Mouse (Mus musculus): ENCODE measurements around the gene Ank3. TPM values are rescaled to one million over a fixed set of nuclear protein-coding genes. Genes with fewer than 3 reads are reported as not detected.

Ank3 gene
- total RNA-seq, 2 experiments from 2014 or later, result 0.77 TPM; not detected in 1

GRCm38 (mm10) chr10:69981386-69982097, 583.0 kb downstream of the Ank3 start:
- no peak for ATAC-seq (replicated peaks; ENCODE audit: low FRiP score, poor library complexity, severe bottlenecking)

GRCm38 (mm10) chr10:69982701-69983100, 584.1 kb downstream of the Ank3 start:
- no peak for ATAC-seq (replicated peaks; ENCODE audit: low FRiP score, poor library complexity, severe bottlenecking)

- ATAC-seq (replicated peaks; ENCODE audit: low FRiP score, poor library complexity, severe bottlenecking), result no peak
Observed at GRCm38 (mm10) chr10:69987496-69987895, 588.9 kb downstream of the Ank3 start.

GRCm38 (mm10) chr10:69997082-69997481, 598.5 kb downstream of the Ank3 start:
- ATAC-seq (replicated peaks; ENCODE audit: low FRiP score, poor library complexity, severe bottlenecking), result no peak

- ATAC-seq (replicated peaks; ENCODE audit: low FRiP score, poor library complexity, severe bottlenecking), result no peak
Observed at GRCm38 (mm10) chr10:70004058-70004457, 605.5 kb downstream of the Ank3 start.

GRCm38 (mm10) chr10:70004831-70005230, 606.3 kb downstream of the Ank3 start:
- ATAC-seq (replicated peaks; ENCODE audit: low FRiP score, poor library complexity, severe bottlenecking), result no peak

GRCm38 (mm10) chr10:70006380-70006779, 607.8 kb downstream of the Ank3 start:
- ATAC-seq (replicated peaks; ENCODE audit: low FRiP score, poor library complexity, severe bottlenecking), result no peak

- no peak for ATAC-seq (replicated peaks; ENCODE audit: low FRiP score, poor library complexity, severe bottlenecking)
Observed at GRCm38 (mm10) chr10:70011738-70012137, 613.2 kb downstream of the Ank3 start.

GRCm38 (mm10) chr10:70013931-70014330, 615.4 kb downstream of the Ank3 start:
- ATAC-seq (replicated peaks; ENCODE audit: low FRiP score, poor library complexity, severe bottlenecking), result no peak

GRCm38 (mm10) chr10:70015201-70015600, 616.6 kb downstream of the Ank3 start:
- ATAC-seq (replicated peaks; ENCODE audit: low FRiP score, poor library complexity, severe bottlenecking), result no peak

- ATAC-seq (replicated peaks; ENCODE audit: low FRiP score, poor library complexity, severe bottlenecking), result no peak
Observed at GRCm38 (mm10) chr10:70018691-70019090, 620.1 kb downstream of the Ank3 start.

- ATAC-seq (replicated peaks; ENCODE audit: low FRiP score, poor library complexity, severe bottlenecking), result no peak
Observed at GRCm38 (mm10) chr10:70021667-70022066, 623.1 kb downstream of the Ank3 start.

- no peak for ATAC-seq (replicated peaks; ENCODE audit: low FRiP score, poor library complexity, severe bottlenecking)
Observed at GRCm38 (mm10) chr10:70022596-70022995, 624.0 kb downstream of the Ank3 start.

- no peak for ATAC-seq (replicated peaks; ENCODE audit: low FRiP score, poor library complexity, severe bottlenecking)
Observed at GRCm38 (mm10) chr10:70023861-70024260, 625.3 kb downstream of the Ank3 start.

GRCm38 (mm10) chr10:70031942-70032341, 633.4 kb downstream of the Ank3 start:
- ATAC-seq (replicated peaks; ENCODE audit: low FRiP score, poor library complexity, severe bottlenecking), result no peak

GRCm38 (mm10) chr10:70032982-70033381, 634.4 kb downstream of the Ank3 start:
- ATAC-seq (replicated peaks; ENCODE audit: low FRiP score, poor library complexity, severe bottlenecking), result no peak

GRCm38 (mm10) chr10:70033856-70034255, 635.3 kb downstream of the Ank3 start:
- no peak for ATAC-seq (replicated peaks; ENCODE audit: low FRiP score, poor library complexity, severe bottlenecking)

GRCm38 (mm10) chr10:70039871-70040291, 641.3 kb downstream of the Ank3 start:
- no peak for ATAC-seq (replicated peaks; ENCODE audit: low FRiP score, poor library complexity, severe bottlenecking)

- no peak for ATAC-seq (replicated peaks; ENCODE audit: low FRiP score, poor library complexity, severe bottlenecking)
Observed at GRCm38 (mm10) chr10:70041562-70041961, 643.0 kb downstream of the Ank3 start.

- ATAC-seq (replicated peaks; ENCODE audit: low FRiP score, poor library complexity, severe bottlenecking), result no peak
Observed at GRCm38 (mm10) chr10:70045722-70046121, 647.1 kb downstream of the Ank3 start.

GRCm38 (mm10) chr10:70049771-70050170, 651.2 kb downstream of the Ank3 start:
- ATAC-seq (replicated peaks; ENCODE audit: low FRiP score, poor library complexity, severe bottlenecking), result no peak

- no peak for ATAC-seq (replicated peaks; ENCODE audit: low FRiP score, poor library complexity, severe bottlenecking)
Observed at GRCm38 (mm10) chr10:70055291-70055690, 656.7 kb downstream of the Ank3 start.

All from erythroblast, adult 5-6 weeks (primary cell).